Mouse (Mus musculus) CH12.LX (cell line): Measurements from ENCODE around the gene Zranb3. TPM values are rescaled to one million over a fixed set of nuclear protein-coding genes. Genes with fewer than 3 reads are reported as not detected.

ENCODE experiments used
- DNase-seq: peaks from one replicate; pipeline ENCODE4 v3.0.0-alpha.2; 2013; ENCODE audit errors: extremely low read depth
- H3K27ac ChIP-seq: 2 replicates; pipeline ENCODE4 v1.5.1; 2012; ENCODE audit warnings: low read depth, mild to moderate bottlenecking, control low read depth, moderate library complexity; ENCODE audit not compliant: insufficient read depth
- H3K27me3 ChIP-seq: replicated peaks from 2 replicates; pipeline ENCODE3; 2012; ENCODE audit warnings: inconsistent platforms
- H3K36me3 ChIP-seq, 2 experiments: replicated peaks in 1 of 2; 2 replicates each; pipeline versions ENCODE3 to v1.6.1; 2012; ENCODE audit warnings: inconsistent platforms in 1 of 2, low read length in 1 of 2, mild to moderate bottlenecking in 1 of 2, mixed read lengths in 1 of 2, moderate library complexity in 1 of 2; ENCODE audit not compliant: control insufficient read depth in 1 of 2, insufficient read depth in 1 of 2
- H3K4me1 ChIP-seq, 2 experiments: 2 replicates each; pipeline ENCODE4 v1.6.1; 2012; ENCODE audit warnings: inconsistent platforms in 1 of 2, moderate library complexity in 1 of 2; ENCODE audit not compliant: insufficient read depth in 2 of 2, control insufficient read depth in 1 of 2
- H3K4me2 ChIP-seq: 2 replicates; pipeline ENCODE4 v1.6.1; 2012; ENCODE audit warnings: low read depth, mild to moderate bottlenecking, control low read depth; ENCODE audit not compliant: poor library complexity, insufficient read depth, severe bottlenecking
- H3K4me3 ChIP-seq, 3 experiments: fragments of 150-350 bp in 1 of 3; sonication (generic) in 1 of 3; replicated peaks in 1 of 3; 2 replicates each; pipeline versions ENCODE3 to v1.5.1; 2011 to 2012; ENCODE audit warnings: low read depth in 2 of 3, low read length in 2 of 3, mild to moderate bottlenecking in 2 of 3, moderate library complexity in 2 of 3, control low read depth in 1 of 3, improper control_type of control experiment in 1 of 3, inconsistent platforms in 1 of 3, mixed read lengths in 1 of 3; ENCODE audit not compliant: poor library complexity in 1 of 3
- H3K79me2 ChIP-seq: replicated peaks from 2 replicates; pipeline ENCODE4 v1.6.1; 2012; ENCODE audit warnings: mild to moderate bottlenecking, moderate library complexity; ENCODE audit not compliant: control insufficient read depth, poor library complexity, insufficient read depth, severe bottlenecking; ENCODE audit errors: extremely low read depth
- H3K9ac ChIP-seq: 2 replicates; pipeline ENCODE4 v1.6.1; 2012; ENCODE audit warnings: low read depth, mild to moderate bottlenecking, control low read depth, moderate library complexity; ENCODE audit not compliant: insufficient read depth
- H3K9me3 ChIP-seq: replicated peaks from 2 replicates; pipeline ENCODE3; 2012; ENCODE audit warnings: low read length, inconsistent platforms, mixed read lengths
- BHLHE40 ChIP-seq: IDR thresholded peaks from 2 replicates; pipeline ENCODE4 v1.6.1; 2011; ENCODE audit warnings: mild to moderate bottlenecking, low read depth, low read length, improper control_type of control experiment
- CHD2 ChIP-seq: IDR thresholded peaks from 2 replicates; pipeline ENCODE4 v1.6.1; 2011; ENCODE audit warnings: low read length, improper control_type of control experiment
- ETS1 ChIP-seq: conservative IDR thresholded peaks from 2 replicates; pipeline ENCODE4 v1.6.1; 2012; ENCODE audit warnings: low read depth, mild to moderate bottlenecking, inconsistent platforms, low read length, improper control_type of control experiment, moderate library complexity
- GABPA ChIP-seq: IDR thresholded peaks from 2 replicates; pipeline ENCODE4 v1.6.1; 2012; ENCODE audit warnings: low read depth, low read length, improper control_type of control experiment, inconsistent platforms; ENCODE audit not compliant: insufficient replicate concordance
- JUND ChIP-seq: conservative IDR thresholded peaks from 2 replicates; pipeline ENCODE4 v1.6.1; 2011; ENCODE audit warnings: low read depth, low read length, improper control_type of control experiment
- RAD21 ChIP-seq: IDR thresholded peaks from 2 replicates; pipeline ENCODE4 v1.6.1; 2011; ENCODE audit warnings: low read depth, mild to moderate bottlenecking, low read length, improper control_type of control experiment, moderate library complexity
- SIN3A ChIP-seq: IDR thresholded peaks from 2 replicates; pipeline ENCODE4 v1.6.1; 2012; ENCODE audit warnings: low read length, improper control_type of control experiment, inconsistent platforms
- SMC3 ChIP-seq: IDR thresholded peaks from 2 replicates; pipeline ENCODE4 v1.6.1; 2011; ENCODE audit warnings: low read depth, low read length, improper control_type of control experiment
- TBP ChIP-seq: conservative IDR thresholded peaks from 2 replicates; pipeline ENCODE4 v1.6.1; 2011; ENCODE audit warnings: low read depth, low read length, improper control_type of control experiment
- TCF12 ChIP-seq: IDR thresholded peaks from 2 replicates; pipeline ENCODE4 v1.6.1; 2014; ENCODE audit warnings: low read depth, mild to moderate bottlenecking, inconsistent platforms, low read length, improper control_type of control experiment
- UBTF ChIP-seq: IDR thresholded peaks from 2 replicates; pipeline ENCODE4 v1.6.1; 2012; ENCODE audit warnings: low read depth, mild to moderate bottlenecking, inconsistent platforms, low read length, improper control_type of control experiment, moderate library complexity
- USF1 ChIP-seq: IDR thresholded peaks from 2 replicates; pipeline ENCODE4 v1.6.1; 2014; ENCODE audit warnings: low read depth, mild to moderate bottlenecking, inconsistent platforms, low read length, improper control_type of control experiment
- USF2 ChIP-seq: conservative IDR thresholded peaks from 2 replicates; pipeline ENCODE4 v1.6.1; 2011; ENCODE audit warnings: low read depth, low read length, improper control_type of control experiment
- ZC3H11A ChIP-seq: IDR thresholded peaks from 2 replicates; pipeline ENCODE4 v1.6.1; 2012; ENCODE audit warnings: low read depth, mild to moderate bottlenecking, inconsistent platforms, low read length, improper control_type of control experiment
- ZKSCAN1 ChIP-seq: IDR thresholded peaks from 2 replicates; pipeline ENCODE4 v1.6.1; 2012; ENCODE audit warnings: low read depth, inconsistent platforms, low read length, improper control_type of control experiment, borderline replicate concordance
- ZMIZ1 ChIP-seq: IDR thresholded peaks from 2 replicates; pipeline ENCODE4 v1.6.1; 2012; ENCODE audit warnings: low read depth, mild to moderate bottlenecking, inconsistent platforms, low read length, improper control_type of control experiment
- ZNF384 ChIP-seq: IDR thresholded peaks from 2 replicates; pipeline ENCODE4 v1.6.1; 2012; ENCODE audit warnings: low read depth, low read length, improper control_type of control experiment, inconsistent platforms
- dilution Hi-C: fragments of 300-500 bp; cut with MboI; formaldehyde crosslinking; loops from 2 replicates; pipeline ENCODE4 v1.14.3; 2020; ENCODE audit warnings: low sequenced_read_pairs; ENCODE audit not compliant: extremely low pct_unique_long_range_greater_than_20kb, extremely low pct_ligation_motif_present
- in situ Hi-C: fragments of 300-500 bp; cut with MboI; formaldehyde crosslinking; loops from 3 replicates; pipeline ENCODE4 v1.14.3; 2019; ENCODE audit warnings: low sequenced_read_pairs, low pct_ligation_motif_present, low pct_unique_long_range_greater_than_20kb, mixed read lengths
- polyA plus RNA-seq: library from polyadenylated mRNA; unstranded; fragments of >175 nt; gene quantifications from 2 replicates; pipeline ENCODE4 v1.2.1, GENCODE M21; 2012; ENCODE audit warnings: low read depth; ENCODE audit not compliant: insufficient read length
- total RNA-seq, 2 experiments: library from RNA; depleted of rRNA; stranded (reverse); fragments of 300-350 nt in 1 of 2; fragments of >200 nt in 1 of 2; gene quantifications; 2 replicates each; pipeline ENCODE4 v1.2.3; 2012 to 2014

The Zranb3 gene
- total and polyA plus RNA-seq, 3 experiments: 9.9 to 13.6 (median 12.4) TPM

DNA sequence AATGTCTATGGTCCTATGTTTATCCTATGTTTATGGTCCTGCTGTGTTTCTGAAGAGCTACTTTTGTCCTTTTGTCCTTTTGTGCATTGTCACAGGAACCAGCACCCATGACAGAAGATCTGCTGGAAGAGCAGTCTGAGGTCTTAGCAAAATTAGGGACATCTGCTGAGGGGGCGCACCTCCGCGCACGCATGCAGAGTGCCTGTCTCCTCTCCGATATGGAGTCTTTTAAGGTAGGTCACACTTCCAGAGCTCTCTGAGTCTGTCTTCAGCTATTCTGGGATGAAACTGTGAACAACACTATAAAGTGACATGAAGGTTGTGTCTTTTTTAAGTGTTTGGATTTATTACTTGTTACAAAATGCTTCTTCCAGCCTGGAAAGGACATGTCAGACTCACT is 168.5 kb downstream of the Zranb3 start:
- H3K4me3 ChIP-seq: no peak overlapping the region
- no peak for DNase-seq
- H3K4me1 ChIP-seq: no peaks in the 10 kb centered on the region
- H3K79me2 ChIP-seq: no peaks in the 10 kb centered on the region
- TF ChIP-seq TCF12 (no peak), ZC3H11A (no peak), RAD21 (no peak), UBTF (no peak), TBP (no peak), ZNF384 (no peak), SMC3 (no peak), USF1 (no peak), ZMIZ1 (no peak), BHLHE40 (no peak), ZKSCAN1 (no peak), JUND (no peak), USF2 (no peak), SIN3A (no peak), CHD2 (no peak), GABPA (no peak), ETS1 (no peak)
- H3K36me3 ChIP-seq: peaks cover 54 to 86% of the 10 kb centered on the region in 2 experiments
- H3K27me3 ChIP-seq: no peaks in the 10 kb centered on the region
- in situ Hi-C loops: no loop called here
- no peaks in the 10 kb centered on the region for H3K9me3 ChIP-seq
- H3K9ac ChIP-seq: no peak overlapping the region
- no peak overlapping the region for H3K4me2 ChIP-seq
- dilution Hi-C loops: no loop called here
- no peak overlapping the region for H3K27ac ChIP-seq

DNA sequence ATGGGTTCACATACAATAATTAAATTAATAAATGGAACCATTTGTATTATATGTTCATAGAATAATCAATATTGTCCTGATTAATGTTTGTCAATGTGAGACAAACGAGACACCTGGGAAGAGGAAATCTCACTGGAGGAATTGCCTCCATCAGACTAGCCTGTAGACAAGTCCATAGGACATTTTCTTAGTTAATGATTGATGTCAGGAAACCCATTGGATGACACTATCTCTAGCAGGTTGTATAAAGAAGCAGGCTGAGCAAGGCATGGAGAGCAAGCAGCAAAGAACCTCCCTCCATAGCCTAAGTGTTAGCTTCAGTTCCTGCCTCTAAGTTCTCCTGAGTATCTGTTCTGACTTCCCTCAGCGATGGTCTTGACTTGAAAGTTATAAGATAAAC is 169.4 kb downstream of the Zranb3 start:
- DNase-seq: no peak
- H3K4me2 ChIP-seq: no peak overlapping the region
- TF ChIP-seq SMC3: no peak
- dilution Hi-C loops: no loop called here
- H3K79me2 ChIP-seq: no peaks in the 10 kb centered on the region
- no peaks in the 10 kb centered on the region for H3K9me3 ChIP-seq
- in situ Hi-C loops: no loop called here
- H3K36me3 ChIP-seq: peaks cover 50 to 82% of the 10 kb centered on the region in 2 experiments
- no peaks in the 10 kb centered on the region for H3K27me3 ChIP-seq
- H3K4me1 ChIP-seq: no peaks in the 10 kb centered on the region
- no peak overlapping the region for H3K9ac ChIP-seq
- no peak overlapping the region for H3K27ac ChIP-seq
- H3K4me3 ChIP-seq: no peak overlapping the region
